Mouse (Mus musculus) kidney, adult 2 months (tissue): Measurements from ENCODE around the gene Xrcc5.

Source experiments
- CTCF ChIP-seq: fragments of 200-500 bp; conservative IDR thresholded peaks from 2 replicates; pipeline ENCODE4 v1.5.1; 2011; ENCODE audit warnings: low read depth, mild to moderate bottlenecking, control low read depth, low read length, moderate library complexity, mixed read lengths; ENCODE audit not compliant: insufficient read depth, insufficient read length
- POLR2A ChIP-seq: fragments of 200-500 bp; IDR thresholded peaks from one replicate; pipeline ENCODE4 v1.6.1; 2011; ENCODE audit warnings: low read depth, low read length, control low read depth

DNA sequence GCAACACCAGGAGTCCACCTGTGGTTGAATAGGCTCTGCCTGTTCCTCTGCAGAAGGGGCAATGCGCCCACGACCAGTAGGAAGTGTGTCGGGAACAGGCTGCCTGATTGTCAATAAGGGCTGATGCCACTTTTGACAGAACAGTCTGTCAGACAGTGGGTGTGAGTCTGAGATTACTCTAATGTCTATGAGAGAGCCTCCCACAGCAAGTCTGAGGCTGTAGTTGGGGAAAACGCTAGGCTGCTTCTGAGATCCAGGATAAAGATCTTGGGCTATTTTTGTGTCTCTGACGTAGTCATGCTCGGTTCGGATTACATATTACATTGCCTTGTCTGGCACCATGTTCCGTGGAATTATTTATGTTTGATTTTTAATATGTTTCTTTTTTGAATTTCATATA lies 11.5 kb upstream of the Xrcc5 start:
- TF ChIP-seq CTCF (no peak), POLR2A (no peak)
